Mouse (Mus musculus): ENCODE measurements around the gene Prpsap2.

The Prpsap2 gene

GRCm38 (mm10) chr11:61715130-61715529 lies 46.8 kb downstream of the Prpsap2 start:
- no peak for DNase-seq (ENCODE audit: low read depth, low spot score)

- DNase-seq (ENCODE audit: low read depth, low spot score) = peak; percentile 85
Measured at GRCm38 (mm10) chr11:61714346-61715117, 47.4 kb downstream of the Prpsap2 start.

- DNase-seq (ENCODE audit: low read depth, low spot score) = no peak
Measured at GRCm38 (mm10) chr11:61713157-61713855, 48.6 kb downstream of the Prpsap2 start.

GRCm38 (mm10) chr11:61708928-61709327 lies 53.0 kb downstream of the Prpsap2 start:
- peak; percentile 82 for DNase-seq (ENCODE audit: low read depth, low spot score)

- DNase-seq (ENCODE audit: low read depth, low spot score) = no peak
Measured at GRCm38 (mm10) chr11:61706232-61706631, 55.7 kb downstream of the Prpsap2 start.

GRCm38 (mm10) chr11:61705581-61705980 lies 56.3 kb downstream of the Prpsap2 start:
- DNase-seq (ENCODE audit: low read depth, low spot score) = no peak

- no peak for DNase-seq (ENCODE audit: low read depth, low spot score)
Measured at GRCm38 (mm10) chr11:61702494-61702893, 59.4 kb downstream of the Prpsap2 start.

- DNase-seq (ENCODE audit: low read depth, low spot score) = no peak
Measured at GRCm38 (mm10) chr11:61701696-61702095, 60.2 kb downstream of the Prpsap2 start.

GRCm38 (mm10) chr11:61699933-61700332 lies 62.0 kb downstream of the Prpsap2 start:
- DNase-seq (ENCODE audit: low read depth, low spot score) = no peak

- DNase-seq (ENCODE audit: low read depth, low spot score) = no peak
Measured at GRCm38 (mm10) chr11:61699460-61699859, 62.4 kb downstream of the Prpsap2 start.

GRCm38 (mm10) chr11:61698852-61699251 lies 63.0 kb downstream of the Prpsap2 start:
- peak; percentile 79 for DNase-seq (ENCODE audit: low read depth, low spot score)

- DNase-seq (ENCODE audit: low read depth, low spot score) = no peak
Measured at GRCm38 (mm10) chr11:61692996-61693395, 68.9 kb downstream of the Prpsap2 start.

- DNase-seq (ENCODE audit: low read depth, low spot score) = no peak
Measured at GRCm38 (mm10) chr11:61687595-61687994, 74.3 kb downstream of the Prpsap2 start.

GRCm38 (mm10) chr11:61686906-61687453 lies 74.9 kb downstream of the Prpsap2 start:
- no peak for DNase-seq (ENCODE audit: low read depth, low spot score)

- DNase-seq (ENCODE audit: low read depth, low spot score) = no peak
Measured at GRCm38 (mm10) chr11:61686141-61686540, 75.7 kb downstream of the Prpsap2 start.

- no peak for DNase-seq (ENCODE audit: low read depth, low spot score)
Measured at GRCm38 (mm10) chr11:61685119-61685725, 76.7 kb downstream of the Prpsap2 start.

GRCm38 (mm10) chr11:61683907-61684731 lies 77.8 kb downstream of the Prpsap2 start, which contains the start of gene Fam83g:
TSS of gene Fam83g (plus strand) at chr11:61684091.
- peak; percentile 89 for DNase-seq (ENCODE audit: low read depth, low spot score)
